Mouse (Mus musculus): ENCODE measurements around the gene B9d1. TPM values are rescaled to one million over a fixed set of nuclear protein-coding genes. Genes with fewer than 3 reads are reported as not detected.

Gene B9d1
- polyA plus RNA-seq, 1 experiment from 2014 or later = 1.3 TPM

DNA sequence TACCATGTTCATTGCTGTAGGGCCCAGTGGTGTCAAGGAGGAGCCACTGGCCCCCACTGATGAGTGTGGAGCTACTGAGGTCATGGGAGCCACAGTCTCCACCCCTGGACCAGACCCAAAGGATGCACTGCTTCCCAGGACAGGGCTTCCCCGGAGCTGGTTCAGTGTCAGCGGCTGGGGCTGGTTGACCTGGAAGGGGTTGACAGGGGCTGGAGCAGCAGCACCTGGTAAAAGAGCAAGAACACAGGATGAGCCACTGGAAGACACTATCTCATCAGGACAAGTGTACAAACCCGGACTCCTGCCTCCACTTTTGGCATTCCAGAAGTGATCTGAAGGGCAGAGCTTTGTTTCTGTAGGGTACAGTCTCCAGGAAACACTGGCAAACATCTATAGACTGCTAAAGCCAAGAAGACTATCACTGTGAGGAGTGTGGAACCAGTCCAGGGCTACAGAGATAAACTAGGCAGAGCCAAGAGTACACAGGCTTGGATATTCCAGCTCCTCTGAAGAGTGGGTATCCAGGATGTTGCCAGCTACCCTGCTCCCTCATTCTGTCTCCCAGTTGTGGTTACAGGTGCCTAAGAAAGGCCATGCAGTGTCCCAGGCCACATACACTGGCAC is 14.7 kb downstream of the B9d1 start:
- Histone ChIP-seq H3K27me3 (ENCODE audit: control insufficient read depth, insufficient read depth, low read depth, low read length) (no peaks in the 10 kb centered on the region), H3K36me3 (ENCODE audit: control insufficient read depth, insufficient read depth) (no peaks in the 10 kb centered on the region), H3K27ac (ENCODE audit: low read length) (no peak overlapping the region), H3K9ac (ENCODE audit: low read depth, low read length) (no peak overlapping the region), H3K4me3 (ENCODE audit: low read depth, low read length) (no peak overlapping the region), H3K4me2 (ENCODE audit: low read depth, low read length) (no peak overlapping the region), H3K9me3 (replicated peaks; ENCODE audit: control insufficient read depth, low read length) (no peaks in the 10 kb centered on the region), H3K4me1 (ENCODE audit: control insufficient read depth, low read depth, low read length) (no peaks in the 10 kb centered on the region)
- no peak for ATAC-seq (ENCODE audit: low read depth)
- WGBS (ENCODE audit: insufficient replicate concordance) = 63% methylated on average over 3 of the region's 3 CpGs

DNA sequence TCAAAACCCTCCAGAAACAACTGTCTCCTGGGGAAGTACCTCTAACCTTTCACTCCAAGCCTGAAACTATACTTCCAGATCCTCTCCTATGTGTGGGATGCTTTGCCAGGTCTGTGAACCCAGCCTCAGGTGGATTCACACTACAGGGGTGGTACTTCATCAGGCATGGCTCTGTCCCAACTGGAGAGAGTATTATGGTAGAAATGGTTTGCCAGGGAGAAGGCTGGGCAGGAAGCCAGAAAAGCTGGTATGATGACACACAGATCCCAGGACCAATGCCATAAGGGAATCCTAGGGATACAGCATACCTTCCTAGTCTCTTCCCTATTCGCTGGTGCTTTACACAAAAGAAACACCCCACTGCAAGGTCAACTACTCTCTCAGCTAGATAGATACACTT is 21.9 kb downstream of the B9d1 start:
- Histone ChIP-seq H3K4me3 (ENCODE audit: low read depth, low read length) (no peak overlapping the region), H3K27me3 (ENCODE audit: control insufficient read depth, insufficient read depth, low read depth, low read length) (no peaks in the 10 kb centered on the region), H3K27ac (ENCODE audit: low read length) (no peak overlapping the region), H3K36me3 (ENCODE audit: control insufficient read depth, insufficient read depth) (no peaks in the 10 kb centered on the region), H3K4me2 (ENCODE audit: low read depth, low read length) (no peak overlapping the region), H3K9me3 (replicated peaks; ENCODE audit: control insufficient read depth, low read length) (no peaks in the 10 kb centered on the region), H3K4me1 (ENCODE audit: control insufficient read depth, low read depth, low read length) (no peaks in the 10 kb centered on the region), H3K9ac (ENCODE audit: low read depth, low read length) (no peak overlapping the region)
- 56% methylated on average over 1 of the region's 1 CpGs for WGBS (ENCODE audit: insufficient replicate concordance)
- no peak for ATAC-seq (ENCODE audit: low read depth)

DNA sequence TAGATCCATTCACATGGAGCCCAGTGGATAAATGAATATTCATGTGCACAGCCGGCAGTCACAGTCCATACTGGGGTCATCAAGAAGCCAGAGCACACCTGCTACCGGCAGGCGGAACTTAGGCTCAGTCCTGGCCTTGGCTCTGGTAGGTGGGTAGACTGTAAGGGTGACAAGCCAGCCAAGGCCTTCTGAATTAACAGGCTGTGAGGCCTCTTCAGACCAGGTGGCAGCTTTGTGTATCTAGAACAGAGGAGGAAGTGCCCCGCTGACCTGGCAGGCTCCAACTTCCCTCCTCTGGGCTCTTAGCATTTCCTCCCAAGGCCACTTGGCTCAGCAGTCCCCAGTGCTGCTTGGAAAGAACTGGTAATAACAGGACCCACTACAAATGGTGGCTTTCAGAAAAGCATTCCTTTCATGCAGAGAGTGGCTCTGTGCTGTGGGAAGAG is 24.3 kb downstream of the B9d1 start:
- WGBS (ENCODE audit: insufficient replicate concordance) = 38% methylated on average over 4 of the region's 4 CpGs
- H3K4me1 ChIP-seq (ENCODE audit: control insufficient read depth, low read depth, low read length) = no peaks in the 10 kb centered on the region
- H3K4me2 ChIP-seq (ENCODE audit: low read depth, low read length) = no peak overlapping the region
- H3K36me3 ChIP-seq (ENCODE audit: control insufficient read depth, insufficient read depth) = no peaks in the 10 kb centered on the region
- H3K4me3 ChIP-seq (ENCODE audit: low read depth, low read length) = no peak overlapping the region
- no peaks in the 10 kb centered on the region for H3K27me3 ChIP-seq (ENCODE audit: control insufficient read depth, insufficient read depth, low read depth, low read length)
- no peak overlapping the region for H3K9ac ChIP-seq (ENCODE audit: low read depth, low read length)
- H3K27ac ChIP-seq (ENCODE audit: low read length) = no peak overlapping the region
- H3K9me3 ChIP-seq (replicated peaks; ENCODE audit: control insufficient read depth, low read length) = no peaks in the 10 kb centered on the region
- peak; percentile 32; the same call in 1 of the 2 replicates for ATAC-seq (ENCODE audit: low read depth)

DNA sequence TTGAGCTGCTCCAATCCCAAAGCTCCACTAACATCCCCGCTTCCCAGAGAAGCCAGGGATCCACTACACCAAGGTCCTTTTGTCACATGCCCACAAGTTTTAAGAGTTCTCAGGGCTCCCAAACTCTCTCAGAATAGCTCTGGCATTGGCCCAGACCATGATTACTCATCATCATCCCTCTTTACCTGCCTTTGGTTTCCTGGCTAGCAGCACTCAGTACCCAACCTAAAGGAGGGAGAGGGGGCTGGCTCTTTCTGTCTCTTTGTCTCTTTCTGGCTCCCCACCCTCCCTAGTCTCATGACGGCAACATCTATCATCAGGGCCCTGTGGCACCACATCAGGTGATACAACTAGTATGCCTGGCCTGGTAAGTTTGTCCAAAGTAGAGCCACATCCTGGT is 27.9 kb downstream of the B9d1 start:
- no peak overlapping the region for H3K27ac ChIP-seq (ENCODE audit: low read length)
- no peak overlapping the region for H3K9ac ChIP-seq (ENCODE audit: low read depth, low read length)
- WGBS (ENCODE audit: insufficient replicate concordance) = 75% methylated on average over 2 of the region's 2 CpGs
- H3K4me1 ChIP-seq (ENCODE audit: control insufficient read depth, low read depth, low read length) = no peaks in the 10 kb centered on the region
- no peaks in the 10 kb centered on the region for H3K27me3 ChIP-seq (ENCODE audit: control insufficient read depth, insufficient read depth, low read depth, low read length)
- no peak overlapping the region for H3K4me2 ChIP-seq (ENCODE audit: low read depth, low read length)
- no peaks in the 10 kb centered on the region for H3K9me3 ChIP-seq (replicated peaks; ENCODE audit: control insufficient read depth, low read length)
- H3K4me3 ChIP-seq (ENCODE audit: low read depth, low read length) = no peak overlapping the region
- no peak for ATAC-seq (ENCODE audit: low read depth)
- H3K36me3 ChIP-seq (ENCODE audit: control insufficient read depth, insufficient read depth) = no peaks in the 10 kb centered on the region

DNA sequence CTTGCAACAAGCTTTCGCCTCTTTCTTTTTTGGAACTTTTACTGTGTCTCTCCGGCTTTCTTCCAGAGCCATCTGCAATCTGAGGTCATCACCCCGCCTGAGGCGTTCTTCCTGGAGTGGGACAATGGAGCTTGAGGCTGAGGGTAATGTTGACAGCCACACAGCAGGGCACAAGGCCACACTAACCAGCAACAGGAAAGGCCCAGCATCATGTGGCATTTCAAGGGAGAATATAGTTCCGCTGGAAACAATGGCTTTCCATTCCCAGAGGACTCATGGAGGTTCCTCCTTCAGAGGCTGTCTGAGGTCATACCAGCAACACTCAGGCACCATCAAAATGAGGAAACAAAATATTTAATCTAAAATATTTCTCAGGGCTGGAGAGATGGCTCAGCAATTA is 28.6 kb downstream of the B9d1 start:
- H3K4me1 ChIP-seq (ENCODE audit: control insufficient read depth, low read depth, low read length) = no peaks in the 10 kb centered on the region
- no peaks in the 10 kb centered on the region for H3K9me3 ChIP-seq (replicated peaks; ENCODE audit: control insufficient read depth, low read length)
- H3K27ac ChIP-seq (ENCODE audit: low read length) = no peak overlapping the region
- H3K4me2 ChIP-seq (ENCODE audit: low read depth, low read length) = no peak overlapping the region
- H3K36me3 ChIP-seq (ENCODE audit: control insufficient read depth, insufficient read depth) = no peaks in the 10 kb centered on the region
- WGBS (ENCODE audit: insufficient replicate concordance) = 47% methylated on average over 5 of the region's 5 CpGs
- peak; percentile 47; the same call in 1 of the 2 replicates for ATAC-seq (ENCODE audit: low read depth)
- no peaks in the 10 kb centered on the region for H3K27me3 ChIP-seq (ENCODE audit: control insufficient read depth, insufficient read depth, low read depth, low read length)
- H3K4me3 ChIP-seq (ENCODE audit: low read depth, low read length) = no peak overlapping the region
- H3K9ac ChIP-seq (ENCODE audit: low read depth, low read length) = no peak overlapping the region

DNA sequence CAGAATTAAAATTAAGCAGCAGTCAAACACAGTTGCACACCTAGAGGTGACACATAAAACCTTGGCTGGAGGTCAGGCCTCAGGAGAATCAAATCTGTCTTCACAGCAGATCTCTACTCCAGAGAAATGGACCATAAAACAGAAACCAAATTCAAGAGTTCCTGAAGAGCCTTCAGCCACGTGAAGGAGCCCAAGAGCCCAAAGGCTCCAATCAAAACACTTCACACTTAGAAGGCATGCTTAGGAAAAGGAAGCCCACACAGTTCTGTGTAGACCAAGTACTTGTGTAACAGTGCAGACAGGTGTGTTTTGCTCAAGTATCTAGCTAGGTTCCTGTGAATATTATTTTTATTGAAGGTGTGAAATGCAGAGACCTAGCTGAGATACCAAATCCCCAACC is 30.6 kb downstream of the B9d1 start:
- 37% methylated on average over 1 of the region's 1 CpGs for WGBS (ENCODE audit: insufficient replicate concordance)

DNA sequence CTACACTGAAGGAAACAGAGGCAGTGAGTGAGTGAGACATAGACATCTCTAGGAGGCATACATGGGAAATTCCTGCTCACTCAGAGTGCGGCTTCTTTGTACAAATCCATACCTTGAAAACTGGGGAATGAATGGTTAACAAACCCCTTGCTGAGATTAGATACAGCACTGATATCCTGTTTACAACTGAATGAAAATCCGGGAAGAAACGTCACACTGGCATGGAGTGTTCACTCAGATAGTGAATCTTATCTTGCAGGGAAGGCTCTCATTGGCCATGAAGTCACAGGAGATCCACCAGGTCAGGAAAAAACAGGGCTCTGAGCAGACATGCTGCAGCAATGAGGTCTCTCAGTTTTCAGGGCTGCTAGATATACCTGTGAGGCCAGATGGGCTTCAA is 32.0 kb downstream of the B9d1 start:
- Histone ChIP-seq H3K4me3 (ENCODE audit: low read depth, low read length) (no peak overlapping the region), H3K4me1 (ENCODE audit: control insufficient read depth, low read depth, low read length) (no peaks in the 10 kb centered on the region), H3K27ac (ENCODE audit: low read length) (no peak overlapping the region), H3K4me2 (ENCODE audit: low read depth, low read length) (no peak overlapping the region), H3K36me3 (ENCODE audit: control insufficient read depth, insufficient read depth) (no peaks in the 10 kb centered on the region), H3K9ac (ENCODE audit: low read depth, low read length) (no peak overlapping the region), H3K9me3 (replicated peaks; ENCODE audit: control insufficient read depth, low read length) (no peaks in the 10 kb centered on the region), H3K27me3 (ENCODE audit: control insufficient read depth, insufficient read depth, low read depth, low read length) (no peaks in the 10 kb centered on the region)
- no peak for ATAC-seq (ENCODE audit: low read depth)
- WGBS (ENCODE audit: insufficient replicate concordance) = 30% methylated on average over 3 of the region's 3 CpGs

More for the DNA sequence above, 30.6 kb downstream of the B9d1 start:
- H3K27me3 ChIP-seq (ENCODE audit: control insufficient read depth, insufficient read depth, low read depth, low read length) = no peaks in the 10 kb centered on the region
- H3K27ac ChIP-seq (ENCODE audit: low read length) = no peak overlapping the region
- no peak overlapping the region for H3K9ac ChIP-seq (ENCODE audit: low read depth, low read length)
- H3K36me3 ChIP-seq (ENCODE audit: control insufficient read depth, insufficient read depth) = no peaks in the 10 kb centered on the region
- no peaks in the 10 kb centered on the region for H3K9me3 ChIP-seq (replicated peaks; ENCODE audit: control insufficient read depth, low read length)
- ATAC-seq (ENCODE audit: low read depth) = no peak
- H3K4me2 ChIP-seq (ENCODE audit: low read depth, low read length) = no peak overlapping the region
- no peaks in the 10 kb centered on the region for H3K4me1 ChIP-seq (ENCODE audit: control insufficient read depth, low read depth, low read length)
- H3K4me3 ChIP-seq (ENCODE audit: low read depth, low read length) = no peak overlapping the region

DNA sequence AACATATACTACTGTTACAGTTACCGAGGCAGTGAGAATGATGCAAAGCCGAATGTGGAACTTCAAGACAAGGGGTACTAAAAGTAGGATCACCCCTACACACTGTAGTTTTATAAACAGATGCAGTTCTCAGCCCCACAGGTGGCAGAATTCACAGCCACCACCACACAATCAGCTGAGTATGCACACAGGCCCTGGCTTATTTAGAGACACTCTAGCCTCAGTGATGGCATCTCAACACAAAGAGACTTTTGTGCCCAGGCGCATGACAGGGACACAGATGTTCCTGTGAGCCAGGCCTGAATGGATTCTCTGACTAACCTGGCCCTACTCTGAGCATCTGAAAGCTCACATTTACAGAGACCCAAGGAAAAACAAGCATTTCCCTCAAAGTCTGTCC is 32.4 kb downstream of the B9d1 start:
- Histone ChIP-seq H3K27me3 (ENCODE audit: control insufficient read depth, insufficient read depth, low read depth, low read length) (no peaks in the 10 kb centered on the region), H3K4me1 (ENCODE audit: control insufficient read depth, low read depth, low read length) (no peaks in the 10 kb centered on the region), H3K36me3 (ENCODE audit: control insufficient read depth, insufficient read depth) (no peaks in the 10 kb centered on the region), H3K9me3 (replicated peaks; ENCODE audit: control insufficient read depth, low read length) (no peaks in the 10 kb centered on the region), H3K4me3 (ENCODE audit: low read depth, low read length) (no peak overlapping the region), H3K9ac (ENCODE audit: low read depth, low read length) (no peak overlapping the region), H3K4me2 (ENCODE audit: low read depth, low read length) (no peak overlapping the region), H3K27ac (ENCODE audit: low read length) (no peak overlapping the region)
- 65% methylated on average over 3 of the region's 3 CpGs for WGBS (ENCODE audit: insufficient replicate concordance)
- ATAC-seq (ENCODE audit: low read depth) = no peak

DNA sequence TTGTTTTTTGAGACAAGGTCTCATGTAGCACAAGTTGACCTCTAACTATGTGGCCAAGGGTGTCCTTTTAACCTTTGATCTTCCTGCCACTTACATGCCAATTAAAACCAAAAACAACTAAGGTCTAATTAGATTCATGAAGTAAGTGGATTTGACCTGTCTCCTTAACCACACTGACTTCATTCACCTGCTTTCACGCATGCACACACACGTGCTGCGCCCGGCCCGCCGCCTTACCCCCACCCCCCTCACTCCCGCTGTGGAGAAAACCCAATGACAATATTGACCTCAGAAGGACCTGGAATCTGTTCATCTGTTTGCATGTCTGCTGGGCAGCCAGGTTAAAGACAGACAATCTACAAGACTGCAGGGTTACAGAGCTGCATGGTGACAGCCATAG is 35.7 kb downstream of the B9d1 start:
- H3K4me1 ChIP-seq (ENCODE audit: control insufficient read depth, low read depth, low read length) = no peaks in the 10 kb centered on the region
- no peak overlapping the region for H3K4me2 ChIP-seq (ENCODE audit: low read depth, low read length)
- H3K27ac ChIP-seq (ENCODE audit: low read length) = no peak overlapping the region
- no peak overlapping the region for H3K9ac ChIP-seq (ENCODE audit: low read depth, low read length)
- H3K36me3 ChIP-seq (ENCODE audit: control insufficient read depth, insufficient read depth) = no peaks in the 10 kb centered on the region
- no peak for ATAC-seq (ENCODE audit: low read depth)
- WGBS (ENCODE audit: insufficient replicate concordance) = 65% methylated on average over 7 of the region's 7 CpGs
- no peak overlapping the region for H3K4me3 ChIP-seq (ENCODE audit: low read depth, low read length)
- H3K9me3 ChIP-seq (replicated peaks; ENCODE audit: control insufficient read depth, low read length) = no peaks in the 10 kb centered on the region
- H3K27me3 ChIP-seq (ENCODE audit: control insufficient read depth, insufficient read depth, low read depth, low read length) = no peaks in the 10 kb centered on the region
